Comparison of ENCODE assay signal across 8 mouse cellular contexts in genomic region chr12:35532151-35532550, GRCm38 (mm10). TPM values are rescaled to one million over a fixed set of nuclear protein-coding genes. Genes with fewer than 3 reads are reported as not detected.
A peak's percentile ranks its signal among the peaks of the same experiment; 100 is the strongest.
DNase-seq lines count a peak whose midpoint lies in the region; ATAC-seq and TF ChIP-seq lines count a peak whose summit lies in the region.

No protein-coding gene starts in this region.

- 15% methylated on average over 5 of the region's 5 CpGs for WGBS in forebrain, postnatal 0 days
- WGBS in forebrain, embryonic 16.5 days = 18% methylated on average over 5 of the region's 5 CpGs
- 3% methylated on average over 5 of the region's 5 CpGs for WGBS in bone marrow, adult 2 months
- WGBS in intestine, embryonic 15.5 days = 21% methylated on average over 5 of the region's 5 CpGs

- TF ChIP-seq POLR2A in bone marrow, adult 2 months (IDR thresholded peaks at IDR 0.05; ENCODE audit: borderline replicate concordance, control insufficient read depth, low read depth, low read length) = no peak

- H3K4me2 ChIP-seq in forebrain, postnatal 0 days (ENCODE audit: low read depth) = no peak overlapping the region
- H3K4me2 ChIP-seq in forebrain, embryonic 16.5 days (ENCODE audit: low read length) = no peak overlapping the region
- peak overlapping the region; percentile 31 for H3K4me2 ChIP-seq in intestine, embryonic 15.5 days (replicated peaks)

- ATAC-seq in forebrain, postnatal 0 days = no peak
- no peak for ATAC-seq in forebrain, embryonic 16.5 days
- ATAC-seq in intestine, embryonic 15.5 days = no peak

- intact Hi-C loops in left cerebral cortex, postnatal 10 days (cut with DNase I) = loop anchor here (5.0 to 10.0 kb wide), 2 partner anchors 220 to 223 kb away; no protein-coding TSS in a partner anchor

- peak; percentile 78 for DNase-seq in forebrain, postnatal 0 days
- peak; percentile 55 for DNase-seq in fibroblast of lung, adult 2 months (ENCODE audit: low read depth)
- DNase-seq in left cerebral cortex, postnatal 10 days (ENCODE audit: extremely low spot score in 1 of 2, low spot score in 2 of 2) = peak; percentile 64 to 69
- peak; percentile 71 for DNase-seq in mesoderm, embryonic 11.5 days (ENCODE audit: low read depth, low spot score)
- peak; percentile 54 to 70 for DNase-seq in spleen, postnatal 36 days (ENCODE audit: low spot score in 2 of 2)

- no peaks in the 10 kb centered on the region for H3K36me3 ChIP-seq in forebrain, postnatal 0 days (ENCODE audit: insufficient read depth)
- H3K36me3 ChIP-seq in forebrain, embryonic 16.5 days (ENCODE audit: control insufficient read depth, insufficient read depth) = no peaks in the 10 kb centered on the region
- no peaks in the 10 kb centered on the region for H3K36me3 ChIP-seq in intestine, embryonic 15.5 days

- H3K27ac ChIP-seq in forebrain, postnatal 0 days (ENCODE audit: low read depth, low read length) = no peak overlapping the region
- no peak overlapping the region for H3K27ac ChIP-seq in forebrain, embryonic 16.5 days (ENCODE audit: low read length)
- H3K27ac ChIP-seq in bone marrow, adult 2 months (ENCODE audit: control insufficient read depth, insufficient read depth, low read depth, low read length, poor library complexity) = no peak overlapping the region
- H3K27ac ChIP-seq in intestine, embryonic 15.5 days = no peak overlapping the region

- H3K4me3 ChIP-seq in forebrain, postnatal 0 days (ENCODE audit: low read depth, low read length) = no peak overlapping the region
- no peak overlapping the region for H3K4me3 ChIP-seq in forebrain, embryonic 16.5 days (replicated peaks; ENCODE audit: low read length)
- no peak overlapping the region for H3K4me3 ChIP-seq in bone marrow, adult 2 months (replicated peaks; ENCODE audit: control insufficient read depth, low read depth, low read length)
- H3K4me3 ChIP-seq in intestine, embryonic 15.5 days (replicated peaks) = no peak overlapping the region

- TF ChIP-seq CTCF in forebrain, postnatal 0 days (IDR thresholded peaks at IDR 0.05; ENCODE audit: low read depth) = peak; percentile 77
- 0 out of 2 replicates have a peak, but pooled peaks have one; percentile 16 for TF ChIP-seq CTCF in bone marrow, adult 2 months (IDR thresholded peaks at IDR 0.05; ENCODE audit: control insufficient read depth, insufficient read depth, low read length)

- no peaks in the 10 kb centered on the region for H3K9me3 ChIP-seq in forebrain, postnatal 0 days (ENCODE audit: low read length)
- no peaks in the 10 kb centered on the region for H3K9me3 ChIP-seq in forebrain, embryonic 16.5 days (ENCODE audit: control insufficient read depth, low read length)
- no peaks in the 10 kb centered on the region for H3K9me3 ChIP-seq in intestine, embryonic 15.5 days

- H3K4me1 ChIP-seq in forebrain, postnatal 0 days (ENCODE audit: insufficient read depth) = no peaks in the 10 kb centered on the region
- peaks cover 7% of the 10 kb centered on the region for H3K4me1 ChIP-seq in forebrain, embryonic 16.5 days (replicated peaks; ENCODE audit: control insufficient read depth, insufficient read depth, low read length)
- H3K4me1 ChIP-seq in bone marrow, adult 2 months (ENCODE audit: control insufficient read depth, insufficient read depth, low read length) = peaks cover 1% of the 10 kb centered on the region; the same call in 1 of the 2 replicates
- no peaks in the 10 kb centered on the region for H3K4me1 ChIP-seq in intestine, embryonic 15.5 days (replicated peaks)

- H3K27me3 ChIP-seq in forebrain, postnatal 0 days (ENCODE audit: insufficient read depth, low read length) = no peaks in the 10 kb centered on the region
- H3K27me3 ChIP-seq in forebrain, embryonic 16.5 days (replicated peaks; ENCODE audit: control insufficient read depth, insufficient read depth, low read length) = no peaks in the 10 kb centered on the region; the same call in 1 of the 2 replicates
- no peaks in the 10 kb centered on the region for H3K27me3 ChIP-seq in intestine, embryonic 15.5 days (replicated peaks)

- H3K9ac ChIP-seq in forebrain, postnatal 0 days = no peak overlapping the region
- H3K9ac ChIP-seq in forebrain, embryonic 16.5 days (replicated peaks; ENCODE audit: low read depth, low read length) = no peak overlapping the region
- no peak overlapping the region for H3K9ac ChIP-seq in intestine, embryonic 15.5 days

RNA-seq across cellular contexts. Expression of gene Ahr, which starts 2.7 kb away (rescaled TPM):
- total RNA-seq in forebrain, postnatal 0 days (2014; rRNA removed) = 7.2 and 7.5 TPM in 2 replicates
- polyA plus RNA-seq in forebrain, postnatal 0 days (2015; fragmentation: Nextera tagmentation; extraction: Ambion mirVana) = 1.4 and 2.0 TPM in 2 replicates
- polyA plus RNA-seq in forebrain, embryonic 16.5 days (2015; fragmentation: Nextera tagmentation; extraction: Ambion mirVana) = 1.9 TPM in 2 replicates
- 0.18 and 1.4 TPM in 2 replicates for polyA plus RNA-seq in bone marrow, adult 2 months (2011; ENCODE audit: insufficient read depth, insufficient read length, low replicate concordance, missing spikeins)
- 8.6 and 8.7 TPM in 2 replicates for polyA plus RNA-seq in intestine, embryonic 15.5 days (2015; fragmentation: Nextera tagmentation; extraction: Ambion mirVana)
- total RNA-seq in left cerebral cortex, postnatal 10 days (2021) = 10 to 100 TPM; 10.3 to 14.0 TPM
